Mouse (Mus musculus) thymus, adult 2 months (tissue): ENCODE results near the gene St8sia1. TPM values are rescaled to one million over a fixed set of nuclear protein-coding genes. Genes with fewer than 3 reads are reported as not detected.

Experiments used
- DNase-seq: peaks from one replicate; pipeline ENCODE4 v3.0.0; 2021
- H3K27ac ChIP-seq: fragments of 200-500 bp; 2 replicates; pipeline ENCODE4 v1.5.1; 2012; ENCODE audit warnings: low read length, control low read depth; ENCODE audit not compliant: control insufficient read depth, insufficient read depth
- H3K27me3 ChIP-seq: fragments of 200-500 bp; 2 replicates; pipeline ENCODE4 v1.6.1; 2012; ENCODE audit warnings: mild to moderate bottlenecking, low read length, moderate library complexity, mixed read lengths; ENCODE audit not compliant: control insufficient read depth, insufficient read depth
- H3K36me3 ChIP-seq: fragments of 200-500 bp; 2 replicates; pipeline ENCODE4 v1.6.1; 2012; ENCODE audit warnings: mild to moderate bottlenecking, low read length, moderate library complexity; ENCODE audit not compliant: control insufficient read depth, insufficient read depth
- H3K4me1 ChIP-seq: fragments of 200-500 bp; replicated peaks from 2 replicates; pipeline ENCODE4 v1.6.1; 2012; ENCODE audit warnings: low read length; ENCODE audit not compliant: control insufficient read depth, insufficient read depth
- H3K4me3 ChIP-seq: fragments of 200-500 bp; 2 replicates; pipeline ENCODE4 v1.5.1; 2012; ENCODE audit warnings: mild to moderate bottlenecking, low read length, control low read depth, moderate library complexity; ENCODE audit not compliant: control insufficient read depth, insufficient read depth
- CTCF ChIP-seq: fragments of 200-500 bp; IDR thresholded peaks from 2 replicates; pipeline ENCODE4 v1.5.1; 2012; ENCODE audit warnings: mild to moderate bottlenecking, control low read depth, low read length, moderate library complexity, borderline replicate concordance; ENCODE audit not compliant: control insufficient read depth, poor library complexity, insufficient read depth; ENCODE audit errors: extremely low read depth
- POLR2A ChIP-seq: fragments of 200-500 bp; IDR thresholded peaks from 2 replicates; pipeline ENCODE4 v1.6.1; 2012; ENCODE audit warnings: mild to moderate bottlenecking, low read length, control low read depth, moderate library complexity; ENCODE audit not compliant: control insufficient read depth, poor library complexity, insufficient read depth; ENCODE audit errors: extremely low read depth
- WGBS: fragments of 180-500 bp; shearing (Covaris S2); methylation state at CpG from one replicate; pipeline ENCODE4 v1.1.7; 2018; 5-methylcytosine and 5-hydroxymethylcytosine counted together
- polyA plus RNA-seq: library from polyadenylated mRNA; depleted of rRNA; stranded (reverse); fragments of >200 nt; gene quantifications from 2 replicates; pipeline ENCODE4 v1.2.3, GENCODE M21; 2012

St8sia1 gene
- polyA plus RNA-seq, 1 experiment = 22.6 TPM

- DNase-seq = no peak
- TF ChIP-seq CTCF (no peak), POLR2A (no peak)
- WGBS = 98% methylated on average over 4 of the region's 4 CpGs
- Histone ChIP-seq H3K27ac (no peak overlapping the region), H3K27me3 (no peaks in the 10 kb centered on the region), H3K4me3 (no peak overlapping the region), H3K4me1 (no peaks in the 10 kb centered on the region), H3K36me3 (no peaks in the 10 kb centered on the region)
These were observed 117.4 kb downstream of the St8sia1 start for GRCm38 (mm10) chr6:142846855-142847254.

GRCm38 (mm10) chr6:142845066-142845465, 119.2 kb downstream of the St8sia1 start:
- WGBS = 92% methylated on average over 4 of the region's 4 CpGs
- no peak for DNase-seq
- no peaks in the 10 kb centered on the region for H3K4me1 ChIP-seq
- TF ChIP-seq CTCF = no peak
- TF ChIP-seq POLR2A = no peak
- no peaks in the 10 kb centered on the region for H3K36me3 ChIP-seq
- no peak overlapping the region for H3K27ac ChIP-seq
- H3K4me3 ChIP-seq = no peak overlapping the region
- H3K27me3 ChIP-seq = no peaks in the 10 kb centered on the region

- H3K36me3 ChIP-seq = no peaks in the 10 kb centered on the region
- H3K27me3 ChIP-seq = no peaks in the 10 kb centered on the region
- H3K4me3 ChIP-seq = no peak overlapping the region
- DNase-seq = no peak
- H3K4me1 ChIP-seq = no peaks in the 10 kb centered on the region
- no peak for TF ChIP-seq CTCF
- TF ChIP-seq POLR2A = no peak
- no peak overlapping the region for H3K27ac ChIP-seq
- WGBS = over 99% methylated on average over 4 of the region's 4 CpGs
These were observed 120.2 kb downstream of the St8sia1 start for GRCm38 (mm10) chr6:142844061-142844460.

- Histone ChIP-seq H3K27ac (no peak overlapping the region), H3K27me3 (no peaks in the 10 kb centered on the region), H3K4me3 (no peak overlapping the region), H3K36me3 (no peaks in the 10 kb centered on the region), H3K4me1 (no peaks in the 10 kb centered on the region)
- no peak for TF ChIP-seq POLR2A
- no peak for TF ChIP-seq CTCF
- WGBS = 100% methylated on average over 1 of the region's 1 CpGs
- DNase-seq = no peak
These were observed 125.8 kb downstream of the St8sia1 start for GRCm38 (mm10) chr6:142838501-142838900.

- H3K36me3 ChIP-seq = no peaks in the 10 kb centered on the region
- no peak for DNase-seq
- H3K4me1 ChIP-seq = no peaks in the 10 kb centered on the region
- TF ChIP-seq CTCF (no peak), POLR2A (no peak)
- no peak overlapping the region for H3K27ac ChIP-seq
- H3K4me3 ChIP-seq = no peak overlapping the region
- WGBS = 97% methylated on average over 9 of the region's 9 CpGs
- no peaks in the 10 kb centered on the region for H3K27me3 ChIP-seq
These were observed 126.9 kb downstream of the St8sia1 start for GRCm38 (mm10) chr6:142837326-142837725.

- no peak overlapping the region for H3K27ac ChIP-seq
- no peaks in the 10 kb centered on the region for H3K36me3 ChIP-seq
- H3K4me3 ChIP-seq = no peak overlapping the region
- H3K27me3 ChIP-seq = no peaks in the 10 kb centered on the region
- 97% methylated on average over 18 of the region's 18 CpGs for WGBS
- H3K4me1 ChIP-seq = peaks cover 7% of the 10 kb centered on the region
- no peak for DNase-seq
- TF ChIP-seq POLR2A = no peak
- TF ChIP-seq CTCF = no peak
These were observed 128.5 kb downstream of the St8sia1 start for GRCm38 (mm10) chr6:142835726-142836125.

GRCm38 (mm10) chr6:142834911-142835310, 129.3 kb downstream of the St8sia1 start:
- Histone ChIP-seq H3K27ac (no peak overlapping the region), H3K4me3 (no peak overlapping the region), H3K27me3 (no peaks in the 10 kb centered on the region), H3K4me1 (peaks cover 7% of the 10 kb centered on the region), H3K36me3 (no peaks in the 10 kb centered on the region)
- no peak for DNase-seq
- WGBS = 92% methylated on average over 4 of the region's 4 CpGs
- TF ChIP-seq CTCF (no peak), POLR2A (no peak)
